Mouse (Mus musculus) gastrocnemius, adult 18-20 months (tissue): ENCODE results near the gene Carnmt1. TPM values are rescaled to one million over a fixed set of nuclear protein-coding genes. Genes with fewer than 3 reads are reported as not detected.

Source experiments
- DNase-seq: peaks from one replicate; pipeline ENCODE4 v3.0.0; 2021; ENCODE audit warnings: low spot score
- long read RNA-seq, 2 experiments: library from polyadenylated mRNA; stranded (forward); transcript quantifications; one replicate each; pipeline ENCODE4 v2.0.0; 2021
- total RNA-seq, 2 experiments: library from RNA; stranded (reverse); gene quantifications; 2 replicates each; pipeline ENCODE4 v1.2.3; 2021

The Carnmt1 gene
- 100 to 1,000 TPM; 129 to 137 TPM for total RNA-seq
- long read RNA-seq, experiment 1, full-length matches to known transcripts: 374 of 438 reads
- long read RNA-seq, experiment 1, partial matches to known transcripts: 15 of 438 reads
- long read RNA-seq, experiment 1, other reads (novel, unspliced or antisense): 49 of 438 reads
- long read RNA-seq, experiment 2, full-length matches to known transcripts: 196 of 232 reads
- long read RNA-seq, experiment 2, partial matches to known transcripts: 7 of 232 reads
- long read RNA-seq, experiment 2, other reads (novel, unspliced or antisense): 29 of 232 reads

GRCm38 (mm10) chr19:18670608-18671007 lies at the start of gene Carnmt1:
TSS of gene Carnmt1 (plus strand) at chr19:18670764.
- peak; percentile 99 for DNase-seq

GRCm38 (mm10) chr19:18623894-18624293 lies 46.7 kb upstream of the Carnmt1 start:
- DNase-seq: no peak

GRCm38 (mm10) chr19:18629589-18629988 lies 41.0 kb upstream of the Carnmt1 start:
- no peak for DNase-seq

GRCm38 (mm10) chr19:18630221-18631119 lies 40.1 kb upstream of the Carnmt1 start:
- peak; percentile 23 for DNase-seq

- DNase-seq: peak; percentile 72
Measured at GRCm38 (mm10) chr19:18631161-18631643, 39.4 kb upstream of the Carnmt1 start.

GRCm38 (mm10) chr19:18631644-18632219 lies 38.8 kb upstream of the Carnmt1 start, which contains the start of the genes Ostf1 and Nmrk1:
TSS of gene Ostf1 (minus strand) at chr19:18631823.
TSS of gene Nmrk1 (plus strand) at chr19:18631950.
- DNase-seq: peak; percentile 99

- DNase-seq: no peak
Measured at GRCm38 (mm10) chr19:18632231-18633185, 38.1 kb upstream of the Carnmt1 start.

GRCm38 (mm10) chr19:18637954-18638353 lies 32.6 kb upstream of the Carnmt1 start:
- no peak for DNase-seq

- no peak for DNase-seq
Measured at GRCm38 (mm10) chr19:18638949-18639348, 31.6 kb upstream of the Carnmt1 start.

GRCm38 (mm10) chr19:18639552-18639951 lies 31.0 kb upstream of the Carnmt1 start:
- no peak for DNase-seq

GRCm38 (mm10) chr19:18641001-18641400 lies 29.6 kb upstream of the Carnmt1 start:
- no peak for DNase-seq

GRCm38 (mm10) chr19:18643411-18643810 lies 27.2 kb upstream of the Carnmt1 start:
- no peak for DNase-seq

GRCm38 (mm10) chr19:18644084-18644483 lies 26.5 kb upstream of the Carnmt1 start:
- DNase-seq: no peak

GRCm38 (mm10) chr19:18646397-18646796 lies 24.2 kb upstream of the Carnmt1 start:
- peak; percentile 32 for DNase-seq

GRCm38 (mm10) chr19:18646853-18647420 lies 23.6 kb upstream of the Carnmt1 start:
- peak; percentile 18 for DNase-seq

- DNase-seq: peak; percentile 60
Measured at GRCm38 (mm10) chr19:18647775-18648557, 22.6 kb upstream of the Carnmt1 start.

- no peak for DNase-seq
Measured at GRCm38 (mm10) chr19:18648558-18648945, 22.0 kb upstream of the Carnmt1 start.

GRCm38 (mm10) chr19:18649955-18650354 lies 20.6 kb upstream of the Carnmt1 start:
- no peak for DNase-seq

- DNase-seq: no peak
Measured at GRCm38 (mm10) chr19:18650473-18650872, 20.1 kb upstream of the Carnmt1 start.
